Mouse (Mus musculus) retina, embryonic 14.5 days (tissue): ENCODE results near the gene Spns2.
A peak's percentile ranks its signal among the peaks of the same experiment; 100 is the strongest.
"Not testable (repeated sequence)": the region's sequence is repeated elsewhere in the genome, so short reads cannot be mapped to it uniquely, and the experiment has no call there.

Source experiments
- DNase-seq: peaks from one replicate; pipeline ENCODE4 v3.0.0-alpha.2; 2015; ENCODE audit warnings: low spot score

Gene Spns2

DNA sequence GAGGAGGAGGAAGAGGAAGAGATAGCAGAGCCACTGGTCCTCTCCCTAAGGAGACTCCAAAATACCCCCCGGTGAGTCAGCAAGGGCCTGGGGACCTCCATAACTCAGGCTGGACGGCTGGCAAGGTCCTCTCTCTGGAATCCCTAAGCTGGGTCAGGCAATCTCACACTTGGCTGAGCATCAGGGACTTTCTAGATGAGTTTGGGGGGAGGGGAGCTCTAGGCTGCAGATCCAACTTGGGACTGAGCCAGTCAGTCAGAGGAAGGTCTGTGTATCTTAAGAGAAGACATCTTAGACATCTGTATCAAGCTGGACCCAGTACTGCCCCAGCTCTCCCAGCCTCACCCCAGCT is 54.0 kb downstream of the Spns2 start:
- peak; percentile 60 for DNase-seq

DNA sequence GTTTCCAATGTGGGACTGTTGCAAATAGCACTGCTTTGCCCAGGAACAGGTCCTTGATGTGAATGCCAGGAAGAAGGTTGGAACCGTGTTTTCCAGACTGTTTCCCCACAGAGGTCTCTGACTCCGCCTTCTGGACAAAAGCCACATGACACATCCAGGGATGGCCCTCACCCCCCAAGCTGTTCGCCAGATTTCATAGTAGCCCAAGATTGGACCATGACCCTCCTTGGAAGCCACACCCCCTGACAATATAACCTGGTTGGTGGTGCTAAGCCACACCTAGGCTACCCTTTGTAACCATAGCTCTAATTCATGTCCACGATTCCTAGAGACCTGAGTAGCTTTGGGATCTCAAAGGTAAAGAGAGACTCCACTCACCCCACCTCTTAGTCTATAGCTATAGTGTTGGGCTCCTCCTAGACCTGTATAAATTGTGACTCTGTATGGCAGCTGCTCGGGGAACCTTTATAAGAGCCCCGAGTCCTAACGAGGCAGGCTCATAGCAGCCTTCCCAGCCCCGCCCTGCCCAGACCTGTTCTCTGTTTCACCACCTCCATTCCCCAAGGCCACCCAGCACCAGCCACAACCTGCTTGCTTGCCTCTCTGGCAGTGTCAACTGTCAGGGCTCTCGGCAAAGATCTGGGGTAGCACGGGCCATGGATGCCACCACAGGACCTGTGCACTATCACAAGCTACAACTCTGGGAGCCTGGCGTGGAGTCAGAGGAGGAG is 54.6 kb downstream of the Spns2 start, which contains the start of gene Ggt6:
Ggt6 (plus strand) TSS at position 564 of the 731 bp plus-strand sequence.
- DNase-seq = no peak

GRCm38 (mm10) chr11:72430311-72431068 is 59.2 kb downstream of the Spns2 start:
- not testable (repeated sequence) for DNase-seq

GRCm38 (mm10) chr11:72429288-72429690 is 60.4 kb downstream of the Spns2 start:
- peak; percentile 89 for DNase-seq

- DNase-seq = peak; percentile 82
Measured at GRCm38 (mm10) chr11:72428694-72429093, 61.0 kb downstream of the Spns2 start.

DNA sequence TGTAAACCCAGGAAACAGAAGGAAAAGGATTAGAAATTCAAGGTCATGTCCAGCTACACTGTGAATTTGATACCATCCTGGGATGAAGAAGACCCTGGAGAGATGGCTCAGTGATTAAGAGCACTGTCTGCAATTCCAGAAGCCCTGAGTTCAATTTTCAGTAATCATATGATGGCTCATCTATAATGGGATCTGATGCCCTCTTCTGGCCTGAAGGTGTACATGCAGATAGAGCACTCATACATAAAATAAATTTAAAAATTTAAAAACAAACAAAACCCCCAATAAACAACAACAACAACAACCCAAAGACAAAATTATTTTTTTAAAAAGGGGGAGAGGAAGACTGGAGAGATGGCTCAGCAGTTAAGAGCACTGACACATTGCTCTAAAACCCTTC is 62.8 kb downstream of the Spns2 start:
- DNase-seq = no peak

DNA sequence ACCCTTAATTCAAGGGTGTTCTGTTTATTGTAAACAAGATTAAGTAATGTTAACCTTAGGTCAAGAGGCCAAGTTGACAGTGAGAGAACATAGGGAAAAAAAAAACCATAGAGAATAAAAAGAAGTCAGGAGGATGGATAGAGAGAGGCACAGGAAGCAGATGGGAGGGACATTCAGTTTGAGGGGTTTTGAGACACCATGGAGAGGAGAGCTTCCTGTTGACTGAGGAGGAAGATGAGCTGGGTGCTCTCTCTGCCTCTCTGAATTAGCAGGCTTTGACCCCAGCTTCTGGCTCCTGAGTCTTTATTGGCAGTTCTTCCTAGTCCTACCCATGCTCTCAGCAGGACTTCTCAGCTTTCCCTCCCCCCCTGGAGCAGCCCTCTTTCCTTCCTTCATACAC is 64.5 kb downstream of the Spns2 start:
- no peak for DNase-seq

DNA sequence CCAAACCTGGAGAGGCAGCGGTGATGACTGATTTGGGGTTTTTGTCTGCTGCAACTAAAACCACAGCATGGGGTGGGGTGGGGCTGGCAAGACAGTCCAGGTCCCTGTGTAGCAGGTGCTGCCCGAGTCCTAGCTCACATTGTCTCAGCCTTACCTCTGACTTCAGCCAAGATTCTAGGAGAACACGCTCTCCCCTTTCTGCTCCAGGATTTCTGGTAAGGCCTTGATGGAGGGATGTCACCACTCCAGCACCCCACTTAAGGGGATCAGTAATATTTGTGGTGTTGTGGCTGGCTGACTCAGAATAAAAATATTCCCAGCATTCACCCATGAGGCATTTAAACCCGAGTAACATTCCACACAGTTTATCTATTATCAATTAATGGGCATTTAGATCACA is 66.0 kb downstream of the Spns2 start:
- DNase-seq = no peak

DNA sequence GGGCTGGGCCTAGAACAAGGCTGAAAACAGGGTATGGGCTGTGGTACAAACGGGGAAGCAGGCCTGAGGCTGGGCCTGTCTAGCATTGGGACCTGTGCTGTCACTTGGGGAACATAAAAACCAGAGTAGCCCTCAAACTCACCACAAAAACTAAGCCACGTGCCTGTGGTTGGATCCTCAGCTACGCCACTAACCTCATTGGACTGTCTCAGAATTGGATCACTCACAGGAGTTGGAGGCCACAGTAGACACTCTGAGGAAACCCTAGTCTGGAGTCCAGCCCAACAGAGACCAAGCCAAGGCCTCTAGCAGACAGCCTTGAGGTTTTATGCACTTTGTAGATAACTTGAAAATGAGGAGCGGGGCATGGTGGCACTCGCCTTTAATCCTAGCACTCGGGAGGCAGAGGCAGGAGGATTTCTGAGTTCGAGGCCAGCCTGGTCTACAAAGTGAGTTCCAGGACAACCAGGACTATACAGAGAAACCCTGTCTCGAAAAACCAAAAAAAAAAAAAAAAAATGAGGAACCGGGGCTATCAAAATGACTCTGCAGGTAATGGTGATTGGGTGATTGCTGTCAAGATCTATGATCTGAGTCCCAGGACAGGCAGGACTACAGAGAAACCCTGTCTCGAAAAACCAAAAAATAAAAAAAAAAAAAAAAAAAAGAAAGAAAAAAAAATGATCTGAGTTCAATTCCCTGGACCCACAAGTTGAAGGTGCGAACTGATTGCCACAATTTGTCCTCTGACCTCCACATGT is 68.0 kb downstream of the Spns2 start:
- DNase-seq = no peak

- no peak for DNase-seq
Measured at GRCm38 (mm10) chr11:72420460-72421122, 69.1 kb downstream of the Spns2 start.

GRCm38 (mm10) chr11:72419006-72419405 is 70.7 kb downstream of the Spns2 start:
- no peak for DNase-seq

- DNase-seq = no peak
Measured at GRCm38 (mm10) chr11:72418227-72418626, 71.5 kb downstream of the Spns2 start.

DNA sequence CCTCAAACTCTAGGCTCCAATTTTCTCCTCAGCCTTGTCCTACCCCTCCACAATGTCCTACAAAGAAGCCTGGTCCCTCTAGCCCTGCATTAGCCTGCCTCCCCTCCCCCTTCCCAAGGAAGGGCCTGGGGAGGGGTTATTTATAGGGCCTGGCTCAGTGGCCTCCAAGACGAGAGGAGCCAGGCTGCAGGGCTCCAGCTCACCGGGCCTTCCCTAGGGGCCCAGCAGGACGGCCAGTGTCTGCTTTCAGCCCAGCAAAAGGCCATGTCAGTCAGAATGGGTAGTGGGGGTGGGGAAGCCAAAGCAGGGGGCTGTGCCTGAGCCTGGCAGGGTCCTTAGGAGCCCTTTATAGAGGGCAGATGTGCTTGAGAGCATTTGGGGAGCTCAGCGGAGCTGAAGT is 72.3 kb downstream of the Spns2 start:
- no peak for DNase-seq

GRCm38 (mm10) chr11:72416666-72417065 is 73.0 kb downstream of the Spns2 start:
- DNase-seq = no peak

GRCm38 (mm10) chr11:72415155-72415554 is 74.5 kb downstream of the Spns2 start:
- DNase-seq = no peak

- no peak for DNase-seq
Measured at GRCm38 (mm10) chr11:72413601-72414190, 76.0 kb downstream of the Spns2 start.

DNA sequence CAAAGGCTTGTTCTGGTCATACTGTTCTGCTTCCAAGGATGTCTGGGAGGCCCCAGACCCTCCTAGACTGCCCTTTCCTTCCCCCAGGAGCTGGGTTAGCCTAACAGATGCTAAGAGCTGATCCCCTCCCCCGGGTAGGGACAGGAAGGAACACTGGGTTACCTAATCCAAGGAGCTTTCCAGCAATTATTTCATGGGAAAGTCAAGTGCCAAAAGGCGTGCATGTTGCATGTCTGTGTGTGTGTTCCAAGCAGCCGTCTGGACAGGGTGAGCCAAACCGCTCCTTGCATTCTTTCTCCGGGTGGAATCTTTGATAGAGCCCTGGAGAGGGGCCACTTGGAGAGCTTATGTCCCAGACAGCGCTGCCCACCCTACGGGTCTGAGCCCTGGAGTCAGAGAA is 76.7 kb downstream of the Spns2 start:
- DNase-seq = no peak

DNA sequence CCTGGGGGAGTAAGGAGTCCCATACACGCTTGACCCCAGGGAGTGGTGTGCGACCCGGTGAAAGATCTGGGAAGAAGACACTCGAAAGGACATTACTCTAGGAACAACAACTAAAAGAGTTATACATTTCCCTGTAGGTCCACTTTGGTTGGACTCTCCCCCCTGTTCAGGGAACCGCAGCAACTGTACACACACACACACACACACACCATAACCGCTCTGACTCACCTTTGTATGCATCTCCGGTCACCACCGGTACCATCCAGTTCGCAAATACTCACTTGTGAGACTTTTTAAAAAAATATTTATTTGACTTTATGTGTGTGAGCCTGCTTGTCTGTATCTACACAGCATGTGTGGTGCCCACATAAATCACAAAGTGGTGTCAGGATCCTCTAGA is 77.8 kb downstream of the Spns2 start:
- DNase-seq = no peak

DNA sequence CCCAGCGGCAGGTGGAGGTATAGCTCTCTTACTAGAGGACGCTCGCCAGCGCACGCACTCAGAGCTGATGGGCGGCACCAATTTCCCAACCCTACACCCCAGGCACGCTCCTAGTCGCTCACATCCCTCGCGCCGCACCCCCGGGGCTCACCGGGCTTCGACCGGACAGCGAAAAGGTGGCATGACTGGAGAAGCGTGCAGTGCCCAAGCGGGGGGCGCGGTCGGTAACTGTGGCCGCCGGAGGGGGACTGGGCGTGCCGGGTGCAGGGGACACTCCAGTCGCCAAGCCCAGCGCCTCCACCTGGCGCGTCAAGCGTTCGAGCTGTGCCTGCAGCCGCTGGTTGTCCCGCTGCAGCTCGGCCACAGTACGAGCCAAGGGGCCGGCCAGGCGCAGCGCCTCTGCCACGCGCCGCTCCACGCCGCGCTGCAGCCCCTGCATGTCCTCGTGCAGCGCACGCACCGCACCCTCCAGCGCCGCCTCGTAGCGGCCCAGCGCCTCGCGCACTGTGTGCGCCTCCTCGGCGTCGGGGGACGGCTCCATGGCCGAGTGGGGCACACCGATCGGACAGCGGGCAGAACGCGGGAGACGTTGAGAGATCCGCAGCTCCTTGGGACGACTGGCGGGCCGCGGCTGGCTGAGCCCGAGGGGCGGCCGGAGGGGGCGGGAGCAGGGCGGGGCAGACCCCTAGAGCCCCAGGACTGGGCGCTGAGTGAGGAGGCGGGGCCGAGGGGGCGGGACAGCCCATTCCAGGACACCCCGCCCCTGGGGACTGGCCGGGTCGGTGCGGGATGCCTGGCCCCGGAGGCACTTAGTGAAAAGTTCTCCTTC is 78.4 kb downstream of the Spns2 start, which contains the start of gene Smtnl2:
Smtnl2 (minus strand) TSS at position 621 of the 829 bp plus-strand sequence.
- DNase-seq = peak; percentile 81

GRCm38 (mm10) chr11:72410521-72411092 is 79.1 kb downstream of the Spns2 start:
- peak; percentile 46 for DNase-seq
